Mouse (Mus musculus): ENCODE data around the gene Spata31. TPM values are rescaled to one million over a fixed set of nuclear protein-coding genes. Genes with fewer than 3 reads are reported as not detected.

Gene Spata31
- not detected in 2 replicates for polyA plus RNA-seq (2015; fragmentation: Nextera tagmentation; extraction: Ambion mirVana)

DNA sequence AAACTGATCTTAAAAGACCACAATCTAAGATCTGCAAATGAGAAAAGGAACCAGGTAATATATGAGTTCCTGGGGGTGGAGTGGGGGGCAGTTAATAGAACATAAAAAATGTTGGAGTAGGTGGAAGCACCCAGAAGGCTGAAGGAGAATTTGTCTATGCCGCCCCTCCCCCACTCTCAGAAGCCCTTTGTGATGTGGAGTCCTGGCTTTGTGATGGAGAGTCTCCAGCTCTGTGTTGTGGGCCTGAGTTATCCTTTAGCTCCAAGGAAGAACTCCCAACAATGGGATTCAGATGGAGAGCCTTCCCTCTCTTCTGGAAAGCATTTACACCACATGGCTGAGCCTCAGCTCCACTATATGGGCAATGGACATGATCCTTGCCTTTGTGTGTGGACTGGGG is at the start of gene Spata31:
Spata31 (plus strand) TSS at position 216 of the 400 bp plus-strand sequence.
- H3K27me3 ChIP-seq (ENCODE audit: control insufficient read depth, insufficient read depth, low read length): no peaks in the 10 kb centered on the region
- H3K36me3 ChIP-seq (ENCODE audit: control insufficient read depth, insufficient read depth): no peaks in the 10 kb centered on the region
- no peak within 1 kb of the TSS for H3K4me2 ChIP-seq (ENCODE audit: low read depth, low read length)
- H3K9me3 ChIP-seq (replicated peaks; ENCODE audit: control insufficient read depth, low read length): no peaks in the 10 kb centered on the region
- H3K4me3 ChIP-seq (ENCODE audit: low read length): no peak within 1 kb of the TSS
- H3K9ac ChIP-seq (ENCODE audit: low read length): no peak within 1 kb of the TSS
- H3K4me1 ChIP-seq (ENCODE audit: control insufficient read depth, insufficient read depth, low read length): no peaks in the 10 kb centered on the region
- 74% methylated on average over 1 of the region's 1 CpGs for WGBS
- ATAC-seq (replicated peaks; ENCODE audit: extremely low read depth, insufficient read depth, low FRiP score): no peak
- H3K27ac ChIP-seq (ENCODE audit: low read length): no peak within 1 kb of the TSS

GRCm38 (mm10) chr13:64903132-64903531 is 14.1 kb upstream of the Spata31 start:
- Histone ChIP-seq H3K27me3 (ENCODE audit: control insufficient read depth, insufficient read depth, low read length) (no peaks in the 10 kb centered on the region), H3K36me3 (ENCODE audit: control insufficient read depth, insufficient read depth) (no peaks in the 10 kb centered on the region), H3K9ac (ENCODE audit: low read length) (no peak overlapping the region), H3K4me3 (ENCODE audit: low read length) (no peak overlapping the region), H3K9me3 (replicated peaks; ENCODE audit: control insufficient read depth, low read length) (no peaks in the 10 kb centered on the region), H3K27ac (ENCODE audit: low read length) (no peak overlapping the region), H3K4me1 (ENCODE audit: control insufficient read depth, insufficient read depth, low read length) (no peaks in the 10 kb centered on the region), H3K4me2 (ENCODE audit: low read depth, low read length) (no peak overlapping the region)
- WGBS: 60% methylated on average over 1 of the region's 1 CpGs
- no peak for ATAC-seq (replicated peaks; ENCODE audit: extremely low read depth, insufficient read depth, low FRiP score)

DNA sequence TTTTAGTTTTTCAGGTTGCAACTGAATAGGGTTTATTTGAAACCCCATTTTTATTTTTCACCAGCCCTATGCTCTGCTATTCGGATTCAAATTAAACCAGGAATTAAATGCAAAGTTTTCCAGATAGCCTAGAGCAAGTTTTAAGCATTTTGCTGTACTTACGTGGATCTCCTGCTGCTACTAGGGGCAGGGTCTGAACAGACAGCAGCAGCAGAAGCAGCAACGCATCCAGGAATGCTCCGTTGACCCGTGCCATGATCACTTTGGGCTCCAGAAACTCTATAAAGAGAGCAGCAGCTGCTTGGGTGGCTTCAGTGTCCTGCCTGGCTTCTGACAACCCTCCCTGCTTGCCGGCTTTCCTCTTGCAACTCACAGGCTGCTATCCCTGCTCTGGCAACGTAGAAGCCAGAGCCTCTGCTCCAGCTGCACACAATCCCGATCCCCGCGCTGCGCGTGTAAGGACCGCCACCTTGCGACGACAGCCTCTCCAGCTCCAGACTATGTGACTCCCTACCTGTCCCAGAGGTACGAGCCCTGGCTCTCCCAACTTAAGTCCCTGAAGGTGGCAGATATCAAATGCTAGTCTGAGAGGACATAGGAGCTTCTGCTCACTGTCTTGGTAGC is 13.5 kb upstream of the Spata31 start, which contains the start of gene Cntnap3:
Cntnap3 (minus strand) TSS at position 371 of the 624 bp plus-strand sequence.
- no peaks in the 10 kb centered on the region for H3K27me3 ChIP-seq (ENCODE audit: control insufficient read depth, insufficient read depth, low read length)
- no peaks in the 10 kb centered on the region for H3K9me3 ChIP-seq (replicated peaks; ENCODE audit: control insufficient read depth, low read length)
- WGBS: 6% methylated on average over 16 of the region's 16 CpGs
- H3K4me1 ChIP-seq (ENCODE audit: control insufficient read depth, insufficient read depth, low read length): no peaks in the 10 kb centered on the region
- H3K9ac ChIP-seq (ENCODE audit: low read length): no peak within 1 kb of the TSS
- no peak for ATAC-seq (replicated peaks; ENCODE audit: extremely low read depth, insufficient read depth, low FRiP score)
- no peak within 1 kb of the TSS for H3K27ac ChIP-seq (ENCODE audit: low read length)
- no peaks in the 10 kb centered on the region for H3K36me3 ChIP-seq (ENCODE audit: control insufficient read depth, insufficient read depth)
- H3K4me3 ChIP-seq (ENCODE audit: low read length): no peak within 1 kb of the TSS
- H3K4me2 ChIP-seq (ENCODE audit: low read depth, low read length): peak within 1 kb of the TSS; percentile 36; the same call in 1 of the 2 replicates

Other genes with a start within 250 kb of the Spata31 start
- 0.04 TPM in 1 of 2 replicates, not detected in the other for gene Cntnap3, start 13.5 kb upstream of the Spata31 start, polyA plus RNA-seq (2015; fragmentation: Nextera tagmentation; extraction: Ambion mirVana)
- not detected in 2 replicates for gene Spata31d1c, start 115.7 kb downstream of the Spata31 start, polyA plus RNA-seq (2015; fragmentation: Nextera tagmentation; extraction: Ambion mirVana)
- gene Prss47, start 135.4 kb downstream of the Spata31 start, polyA plus RNA-seq (2015; fragmentation: Nextera tagmentation; extraction: Ambion mirVana): not detected in 2 replicates
- 36.1 and 38.4 TPM in 2 replicates for gene Mfsd14b, start 195.6 kb downstream of the Spata31 start, polyA plus RNA-seq (2015; fragmentation: Nextera tagmentation; extraction: Ambion mirVana)
- not detected in 2 replicates for gene Olfr465-ps1, start 220.7 kb downstream of the Spata31 start, polyA plus RNA-seq (2015; fragmentation: Nextera tagmentation; extraction: Ambion mirVana)
- not detected in 2 replicates for gene Olfr466, start 232.8 kb downstream of the Spata31 start, polyA plus RNA-seq (2015; fragmentation: Nextera tagmentation; extraction: Ambion mirVana)

All from heart, embryonic 16.5 days (tissue).